10 mouse cellular contexts compared by ENCODE assay signal in genomic region chr8:70565561-70565960, GRCm38 (mm10). TPM values are rescaled to one million over a fixed set of nuclear protein-coding genes. Genes with fewer than 3 reads are reported as not detected.
DNase-seq lines count a peak whose midpoint lies in the region; ATAC-seq lines count a peak whose summit lies in the region.
"Had no signal": no experiment of that assay in that cellular context is flagged by ENCODE, and none has a peak within 500 bp of the region (broad histone marks: within the 10 kb centered on the region; RNA-seq: fewer than 3 reads in every experiment).

No protein-coding gene starts in this region.

- no peak overlapping the region for H3K4me2 ChIP-seq in forebrain, embryonic 14.5 days (ENCODE audit: low read length)
- no peak overlapping the region for H3K4me2 ChIP-seq in forebrain, embryonic 12.5 days
- H3K4me2 ChIP-seq in liver, embryonic 15.5 days = no peak overlapping the region
- H3K4me2 ChIP-seq in hindbrain, embryonic 11.5 days (replicated peaks; ENCODE audit: low read depth, low read length) = no peak overlapping the region

- peak; percentile 17 for DNase-seq in forebrain, embryonic 14.5 days (ENCODE audit: low spot score)
- DNase-seq in 416B (ENCODE audit: low read depth) = peak; percentile 53
- no peak for DNase-seq in retina, postnatal 1 day
- DNase-seq in hindbrain, embryonic 11.5 days (ENCODE audit: low spot score) = no peak
- DNase-seq: right cerebral cortex, postnatal 25 days had no signal

- ATAC-seq in forebrain, embryonic 14.5 days = no peak
- ATAC-seq in forebrain, embryonic 12.5 days (ENCODE audit: low FRiP score) = no peak
- ATAC-seq in erythroblast, adult 5-6 weeks (replicated peaks; ENCODE audit: low FRiP score, poor library complexity, severe bottlenecking) = peak; percentile 65
- ATAC-seq in liver, embryonic 15.5 days (ENCODE audit: insufficient read depth) = no peak
- ATAC-seq in frontal cortex, adult (ENCODE audit: low TSS enrichment) = no peak
- ATAC-seq in hindbrain, embryonic 11.5 days (ENCODE audit: low FRiP score) = no peak

- no peak overlapping the region for H3K4me3 ChIP-seq in forebrain, embryonic 14.5 days (ENCODE audit: low read depth, low read length)
- no peak overlapping the region for H3K4me3 ChIP-seq in forebrain, embryonic 12.5 days (replicated peaks)
- H3K4me3 ChIP-seq in liver, embryonic 15.5 days (replicated peaks) = no peak overlapping the region
- no peak overlapping the region for H3K4me3 ChIP-seq in hindbrain, embryonic 11.5 days (ENCODE audit: low read depth, low read length)

- H3K4me1 ChIP-seq in forebrain, embryonic 14.5 days (ENCODE audit: control insufficient read depth, insufficient read depth, low read length) = no peaks in the 10 kb centered on the region
- H3K4me1 ChIP-seq in forebrain, embryonic 12.5 days = peaks cover 2% of the 10 kb centered on the region; the same call in 1 of the 2 replicates
- peaks cover 69% of the 10 kb centered on the region for H3K4me1 ChIP-seq in liver, embryonic 15.5 days (replicated peaks)
- no peaks in the 10 kb centered on the region for H3K4me1 ChIP-seq in hindbrain, embryonic 11.5 days (replicated peaks; ENCODE audit: control insufficient read depth, insufficient read depth, low read length)

- no peaks in the 10 kb centered on the region for H3K9me3 ChIP-seq in forebrain, embryonic 14.5 days (replicated peaks; ENCODE audit: control insufficient read depth, low read length)
- H3K9me3 ChIP-seq in forebrain, embryonic 12.5 days = no peaks in the 10 kb centered on the region
- H3K9me3 ChIP-seq in liver, embryonic 15.5 days (replicated peaks) = no peaks in the 10 kb centered on the region
- H3K9me3 ChIP-seq in hindbrain, embryonic 11.5 days (ENCODE audit: control insufficient read depth, low read length) = no peaks in the 10 kb centered on the region

- H3K27ac ChIP-seq in forebrain, embryonic 14.5 days (ENCODE audit: low read depth, low read length) = no peak overlapping the region
- no peak overlapping the region for H3K27ac ChIP-seq in forebrain, embryonic 12.5 days
- 0 out of 2 replicates have a peak overlapping the region, but pooled peaks have one; percentile 9 for H3K27ac ChIP-seq in liver, embryonic 15.5 days (replicated peaks)
- H3K27ac ChIP-seq in hindbrain, embryonic 11.5 days (ENCODE audit: low read depth, low read length) = no peak overlapping the region
- H3K27ac ChIP-seq: macrophage had no signal

- H3K36me3 ChIP-seq in forebrain, embryonic 14.5 days (ENCODE audit: control insufficient read depth, insufficient read depth, low read length) = no peaks in the 10 kb centered on the region
- H3K36me3 ChIP-seq in forebrain, embryonic 12.5 days (replicated peaks) = no peaks in the 10 kb centered on the region
- no peaks in the 10 kb centered on the region for H3K36me3 ChIP-seq in liver, embryonic 15.5 days (replicated peaks)
- no peaks in the 10 kb centered on the region for H3K36me3 ChIP-seq in hindbrain, embryonic 11.5 days (ENCODE audit: control insufficient read depth, insufficient read depth, low read length)

- no peak overlapping the region for H3K9ac ChIP-seq in forebrain, embryonic 14.5 days (ENCODE audit: low read length)
- H3K9ac ChIP-seq in forebrain, embryonic 12.5 days = no peak overlapping the region
- no peak overlapping the region for H3K9ac ChIP-seq in liver, embryonic 15.5 days
- H3K9ac ChIP-seq in hindbrain, embryonic 11.5 days (ENCODE audit: low read depth, low read length) = no peak overlapping the region

- no peaks in the 10 kb centered on the region for H3K27me3 ChIP-seq in forebrain, embryonic 14.5 days (replicated peaks; ENCODE audit: control insufficient read depth, insufficient read depth, low read length)
- H3K27me3 ChIP-seq in forebrain, embryonic 12.5 days = no peaks in the 10 kb centered on the region
- no peaks in the 10 kb centered on the region for H3K27me3 ChIP-seq in liver, embryonic 15.5 days
- no peaks in the 10 kb centered on the region for H3K27me3 ChIP-seq in hindbrain, embryonic 11.5 days (ENCODE audit: control insufficient read depth, insufficient read depth, low read length)

- 76% methylated on average over 3 of the region's 3 CpGs for WGBS in forebrain, embryonic 14.5 days
- WGBS in forebrain, embryonic 12.5 days = 83% methylated on average over 3 of the region's 3 CpGs
- 13% methylated on average over 3 of the region's 3 CpGs for WGBS in liver, embryonic 15.5 days (ENCODE audit: insufficient replicate concordance)
- 77% methylated on average over 3 of the region's 3 CpGs for WGBS in hindbrain, embryonic 11.5 days

RNA-seq across cellular contexts. Expression of gene Ell, which starts 26.3 kb away (rescaled TPM):
- 15.1 TPM in 2 replicates for polyA plus RNA-seq in forebrain, embryonic 14.5 days (2014; fragmentation: Nextera tagmentation; extraction: Ambion mirVana)
- polyA plus RNA-seq in forebrain, embryonic 12.5 days (2016; fragmentation: Nextera tagmentation; extraction: Ambion mirVana) = 18.8 and 19.9 TPM in 2 replicates
- total RNA-seq in erythroblast, adult 5-6 weeks (2015; ENCODE audit: low replicate concordance) = 2.5 and 5.2 TPM in 2 replicates
- total RNA-seq in erythroblast, adult 5-6 weeks (2017; ENCODE audit: low replicate concordance) = 4.0 and 4.7 TPM in 2 replicates
- 11.8 and 14.2 TPM in 2 replicates for polyA plus RNA-seq in liver, embryonic 15.5 days (2015; fragmentation: Nextera tagmentation; extraction: Ambion mirVana)
- polyA plus RNA-seq in hindbrain, embryonic 11.5 days (2014; fragmentation: Nextera tagmentation; extraction: Ambion mirVana) = 15.4 and 16.5 TPM in 2 replicates

RNA-seq across cellular contexts. Expression of gene Isyna1, which starts 28.6 kb away (rescaled TPM):
- polyA plus RNA-seq in forebrain, embryonic 14.5 days (2014; fragmentation: Nextera tagmentation; extraction: Ambion mirVana) = 59.0 and 75.1 TPM in 2 replicates
- 101 and 107 TPM in 2 replicates for polyA plus RNA-seq in forebrain, embryonic 12.5 days (2016; fragmentation: Nextera tagmentation; extraction: Ambion mirVana)
- 3.8 and 6.1 TPM in 2 replicates for total RNA-seq in erythroblast, adult 5-6 weeks (2015; ENCODE audit: low replicate concordance)
- total RNA-seq in erythroblast, adult 5-6 weeks (2017; ENCODE audit: low replicate concordance) = 1.4 and 7.7 TPM in 2 replicates
- 43.2 and 44.7 TPM in 2 replicates for polyA plus RNA-seq in liver, embryonic 15.5 days (2015; fragmentation: Nextera tagmentation; extraction: Ambion mirVana)
- 57.9 and 65.1 TPM in 2 replicates for polyA plus RNA-seq in hindbrain, embryonic 11.5 days (2014; fragmentation: Nextera tagmentation; extraction: Ambion mirVana)

RNA-seq across cellular contexts. Expression of gene Kxd1, which starts 37.8 kb away (rescaled TPM):
- polyA plus RNA-seq in forebrain, embryonic 14.5 days (2014; fragmentation: Nextera tagmentation; extraction: Ambion mirVana) = 49.1 and 57.9 TPM in 2 replicates
- 45.6 and 50.8 TPM in 2 replicates for polyA plus RNA-seq in forebrain, embryonic 12.5 days (2016; fragmentation: Nextera tagmentation; extraction: Ambion mirVana)
- total RNA-seq in erythroblast, adult 5-6 weeks (2015; ENCODE audit: low replicate concordance) = 21.7 and 45.3 TPM in 2 replicates
- total RNA-seq in erythroblast, adult 5-6 weeks (2017; ENCODE audit: low replicate concordance) = 10.9 and 18.1 TPM in 2 replicates
- 28.9 and 30.2 TPM in 2 replicates for polyA plus RNA-seq in liver, embryonic 15.5 days (2015; fragmentation: Nextera tagmentation; extraction: Ambion mirVana)
- 48.3 and 52.6 TPM in 2 replicates for polyA plus RNA-seq in hindbrain, embryonic 11.5 days (2014; fragmentation: Nextera tagmentation; extraction: Ambion mirVana)

RNA-seq across cellular contexts. Expression of gene Fkbp8, which starts 38.0 kb away (rescaled TPM):
- 363 and 380 TPM in 2 replicates for polyA plus RNA-seq in forebrain, embryonic 14.5 days (2014; fragmentation: Nextera tagmentation; extraction: Ambion mirVana)
- 309 and 314 TPM in 2 replicates for polyA plus RNA-seq in forebrain, embryonic 12.5 days (2016; fragmentation: Nextera tagmentation; extraction: Ambion mirVana)
- 27.1 and 47.4 TPM in 2 replicates for total RNA-seq in erythroblast, adult 5-6 weeks (2015; ENCODE audit: low replicate concordance)
- 53.5 and 56.9 TPM in 2 replicates for total RNA-seq in erythroblast, adult 5-6 weeks (2017; ENCODE audit: low replicate concordance)
- 163 and 186 TPM in 2 replicates for polyA plus RNA-seq in liver, embryonic 15.5 days (2015; fragmentation: Nextera tagmentation; extraction: Ambion mirVana)
- polyA plus RNA-seq in hindbrain, embryonic 11.5 days (2014; fragmentation: Nextera tagmentation; extraction: Ambion mirVana) = 226 and 243 TPM in 2 replicates

RNA-seq across cellular contexts. Expression of gene Ssbp4, which starts 43.1 kb away (rescaled TPM):
- 135 and 147 TPM in 2 replicates for polyA plus RNA-seq in forebrain, embryonic 14.5 days (2014; fragmentation: Nextera tagmentation; extraction: Ambion mirVana)
- 97.4 and 106 TPM in 2 replicates for polyA plus RNA-seq in forebrain, embryonic 12.5 days (2016; fragmentation: Nextera tagmentation; extraction: Ambion mirVana)
- 6.3 and 10.9 TPM in 2 replicates for total RNA-seq in erythroblast, adult 5-6 weeks (2015; ENCODE audit: low replicate concordance)
- 6.3 and 13.8 TPM in 2 replicates for total RNA-seq in erythroblast, adult 5-6 weeks (2017; ENCODE audit: low replicate concordance)
- 37.8 and 47.7 TPM in 2 replicates for polyA plus RNA-seq in liver, embryonic 15.5 days (2015; fragmentation: Nextera tagmentation; extraction: Ambion mirVana)
- 126 and 129 TPM in 2 replicates for polyA plus RNA-seq in hindbrain, embryonic 11.5 days (2014; fragmentation: Nextera tagmentation; extraction: Ambion mirVana)

Comparison
In these comparisons a context has a peak if more than half of its experiments do, and no peak if none do; other contexts are left out.
1. DNase-seq: peak in forebrain, embryonic 14.5 days (single experiment) and 416B (single experiment); none in retina, postnatal 1 day (single experiment) and hindbrain, embryonic 11.5 days (single experiment).